Mouse (Mus musculus): Measurements from ENCODE around the gene Trpm1. TPM values are rescaled to one million over a fixed set of nuclear protein-coding genes. Genes with fewer than 3 reads are reported as not detected.
"Not testable (repeated sequence)": the region's sequence is repeated elsewhere in the genome, so short reads cannot be mapped to it uniquely, and the experiment has no call there.

Trpm1 gene
- not detected in 2 replicates for polyA plus RNA-seq (2015; fragmentation: Nextera tagmentation; extraction: Ambion mirVana)

DNA sequence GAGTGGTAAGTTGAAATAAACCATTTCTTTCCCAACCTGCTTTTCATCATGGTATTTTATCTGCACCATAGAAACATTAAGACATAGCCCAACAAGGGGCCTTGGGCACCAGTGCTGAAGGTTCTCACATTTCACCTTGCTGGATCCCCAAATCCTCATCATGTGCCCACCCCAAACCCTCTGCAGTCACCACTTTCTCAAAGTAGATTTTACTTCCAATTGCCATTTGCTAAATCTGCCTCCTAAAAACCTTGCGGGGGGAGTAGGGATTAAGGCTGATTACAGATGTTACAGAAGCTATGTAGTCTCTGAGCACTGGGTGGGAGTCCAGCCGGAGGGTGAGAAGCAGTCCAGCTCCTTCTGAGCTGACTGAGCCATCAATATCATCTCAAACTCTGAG lies at the start of gene Trpm1:
Gene Trpm1, plus strand, starts transcription at position 301 of the 400 bp plus-strand sequence.
- no peak for ATAC-seq
- no peak within 1 kb of the TSS for H3K4me3 ChIP-seq (ENCODE audit: low read depth, low read length)

DNA sequence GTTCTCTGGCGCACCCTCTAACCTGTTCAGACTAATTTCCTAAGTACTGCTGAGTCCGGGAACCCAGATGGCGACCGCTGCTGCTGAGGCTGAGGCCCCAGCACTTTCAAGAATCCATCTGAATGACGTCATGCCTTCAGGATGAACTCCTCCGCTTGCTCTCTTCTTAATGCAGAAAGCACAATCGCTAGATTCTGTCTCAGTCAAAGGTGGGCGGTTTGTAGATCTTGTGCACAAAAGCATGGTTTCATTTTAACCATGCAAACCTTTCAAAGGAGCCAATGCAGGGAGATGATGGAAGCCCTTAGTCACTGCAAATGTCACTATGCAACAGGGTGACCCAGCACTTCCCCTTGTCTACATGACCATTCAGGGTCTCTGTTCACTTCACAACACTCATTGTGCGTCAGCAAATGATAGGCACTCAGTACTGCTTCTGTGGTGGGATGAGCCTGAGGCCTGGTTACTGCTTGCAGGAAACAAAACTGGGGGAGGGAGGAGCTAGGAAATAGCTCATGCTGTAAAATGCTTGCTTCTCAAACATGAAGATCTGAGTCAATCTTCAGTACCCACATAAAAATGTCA lies 31.4 kb upstream of the Trpm1 start:
- Histone ChIP-seq H3K9me3 (ENCODE audit: low read length) (no peaks in the 10 kb centered on the region), H3K4me2 (replicated peaks; ENCODE audit: low read depth, low read length) (no peak overlapping the region), H3K9ac (replicated peaks; ENCODE audit: low read depth) (no peak overlapping the region), H3K36me3 (ENCODE audit: insufficient read depth, low read length) (no peaks in the 10 kb centered on the region), H3K27me3 (replicated peaks; ENCODE audit: insufficient read depth, low read length) (no peaks in the 10 kb centered on the region), H3K4me1 (ENCODE audit: insufficient read depth, low read depth, low read length) (no peaks in the 10 kb centered on the region), H3K27ac (ENCODE audit: low read length) (no peak overlapping the region), H3K4me3 (ENCODE audit: low read depth, low read length) (no peak overlapping the region)
- TF ChIP-seq CTCF (IDR thresholded peaks at IDR 0.05) (no peak), EP300 (IDR thresholded peaks at IDR 0.05) (no peak)
- WGBS: 84% methylated on average over 9 of the region's 9 CpGs
- ATAC-seq (no peak), DNase-seq (ENCODE audit: low spot score) (no peak)

More for the DNA sequence above, at the start of gene Trpm1:
- H3K9ac ChIP-seq (replicated peaks; ENCODE audit: low read depth): no peak within 1 kb of the TSS
- no peaks in the 10 kb centered on the region for H3K36me3 ChIP-seq (ENCODE audit: insufficient read depth, low read length)
- peaks cover 20% of the 10 kb centered on the region for H3K4me1 ChIP-seq (ENCODE audit: insufficient read depth, low read depth, low read length)
- H3K4me2 ChIP-seq (replicated peaks; ENCODE audit: low read depth, low read length): no peak within 1 kb of the TSS
- no peak for DNase-seq (ENCODE audit: low spot score)
- no peaks in the 10 kb centered on the region for H3K27me3 ChIP-seq (replicated peaks; ENCODE audit: insufficient read depth, low read length)
- H3K9me3 ChIP-seq (ENCODE audit: low read length): no peaks in the 10 kb centered on the region
- 89% methylated on average over 2 of the region's 2 CpGs for WGBS
- no peak within 1 kb of the TSS for H3K27ac ChIP-seq (ENCODE audit: low read length)
- TF ChIP-seq CTCF (IDR thresholded peaks at IDR 0.05): no peak
- no peak for TF ChIP-seq EP300 (IDR thresholded peaks at IDR 0.05)

DNA sequence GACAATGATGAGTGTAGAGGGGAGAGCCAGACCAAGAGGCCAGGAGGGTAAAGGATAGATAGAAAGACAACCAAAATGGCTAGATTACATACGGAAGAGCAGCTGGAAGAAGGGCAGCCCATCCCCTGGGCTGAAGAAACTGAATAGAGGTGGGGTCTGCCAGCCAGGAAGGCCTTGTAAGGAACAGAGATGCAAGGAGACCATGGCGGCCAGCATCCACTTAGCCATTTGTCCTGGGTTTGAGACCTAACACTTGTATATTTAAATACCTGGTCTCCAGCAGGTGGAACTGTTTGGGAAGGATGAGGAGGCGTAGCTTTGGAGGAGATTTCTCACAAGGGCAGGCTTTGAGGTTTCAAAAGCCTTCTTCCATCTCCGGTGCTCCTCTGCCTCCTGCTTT lies 29.9 kb upstream of the Trpm1 start:
- Histone ChIP-seq H3K4me3 (ENCODE audit: low read depth, low read length) (no peak overlapping the region), H3K4me1 (ENCODE audit: insufficient read depth, low read depth, low read length) (no peaks in the 10 kb centered on the region), H3K9ac (replicated peaks; ENCODE audit: low read depth) (no peak overlapping the region), H3K27me3 (replicated peaks; ENCODE audit: insufficient read depth, low read length) (no peaks in the 10 kb centered on the region), H3K36me3 (ENCODE audit: insufficient read depth, low read length) (no peaks in the 10 kb centered on the region), H3K4me2 (replicated peaks; ENCODE audit: low read depth, low read length) (no peak overlapping the region), H3K27ac (ENCODE audit: low read length) (no peak overlapping the region), H3K9me3 (ENCODE audit: low read length) (no peaks in the 10 kb centered on the region)
- ATAC-seq (no peak), DNase-seq (ENCODE audit: low spot score) (no peak)
- WGBS: 71% methylated on average over 4 of the region's 4 CpGs
- no peak for TF ChIP-seq CTCF (IDR thresholded peaks at IDR 0.05)
- TF ChIP-seq EP300 (IDR thresholded peaks at IDR 0.05): no peak

DNA sequence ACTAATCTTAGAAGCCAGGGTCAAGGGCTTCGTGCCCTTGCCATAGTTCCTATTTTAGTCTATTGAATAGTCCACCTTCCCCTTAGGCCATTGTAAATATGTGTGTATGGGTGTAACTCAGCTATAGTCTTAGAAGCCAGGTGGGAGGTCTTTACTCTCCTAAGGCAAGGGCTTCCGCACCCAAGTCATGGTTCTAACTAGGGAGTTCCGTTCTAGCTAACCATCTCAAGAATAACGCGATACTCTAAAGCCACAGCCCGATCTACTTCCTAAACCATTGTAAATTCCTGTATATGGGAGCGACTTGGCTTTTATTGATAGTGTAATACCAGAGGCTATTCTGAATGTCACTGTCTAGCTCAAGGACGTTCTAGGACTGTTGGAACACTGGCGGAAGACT lies 27.6 kb upstream of the Trpm1 start:
- DNase-seq (ENCODE audit: low spot score); H3K4me1 ChIP-seq (ENCODE audit: insufficient read depth, low read depth, low read length); ATAC-seq; H3K4me2 ChIP-seq (replicated peaks; ENCODE audit: low read depth, low read length); H3K27ac ChIP-seq (ENCODE audit: low read length); H3K36me3 ChIP-seq (ENCODE audit: insufficient read depth, low read length); H3K27me3 ChIP-seq (replicated peaks; ENCODE audit: insufficient read depth, low read length); H3K9me3 ChIP-seq (ENCODE audit: low read length); H3K4me3 ChIP-seq (ENCODE audit: low read depth, low read length); H3K9ac ChIP-seq (replicated peaks; ENCODE audit: low read depth): not testable (repeated sequence)
- WGBS: 89% methylated on average over 8 of the region's 9 CpGs

DNA sequence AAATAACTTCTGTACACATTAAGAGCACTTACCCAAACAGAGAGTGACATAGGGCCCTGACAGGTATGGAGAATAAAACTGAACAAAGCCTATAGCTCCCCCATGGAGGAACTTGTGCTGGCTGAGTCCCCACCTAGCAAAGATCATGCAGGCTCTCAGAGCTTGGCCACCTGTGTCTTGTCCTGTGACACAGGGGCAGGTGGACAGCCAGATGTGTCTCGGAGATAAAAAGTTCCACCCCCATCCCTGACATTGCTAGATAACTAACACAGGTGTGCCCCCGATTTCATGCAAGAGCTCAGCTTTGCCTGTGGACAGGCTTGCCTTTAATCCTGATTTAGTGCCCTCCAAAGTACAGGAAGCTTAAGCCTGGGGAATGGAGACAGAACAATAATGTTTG lies 13.8 kb upstream of the Trpm1 start:
- TF ChIP-seq EP300 (IDR thresholded peaks at IDR 0.05) (no peak), CTCF (IDR thresholded peaks at IDR 0.05) (no peak)
- Histone ChIP-seq H3K9me3 (ENCODE audit: low read length) (no peaks in the 10 kb centered on the region), H3K4me1 (ENCODE audit: insufficient read depth, low read depth, low read length) (no peaks in the 10 kb centered on the region), H3K27ac (ENCODE audit: low read length) (no peak overlapping the region), H3K4me3 (ENCODE audit: low read depth, low read length) (no peak overlapping the region), H3K36me3 (ENCODE audit: insufficient read depth, low read length) (no peaks in the 10 kb centered on the region), H3K9ac (replicated peaks; ENCODE audit: low read depth) (no peak overlapping the region), H3K4me2 (replicated peaks; ENCODE audit: low read depth, low read length) (no peak overlapping the region), H3K27me3 (replicated peaks; ENCODE audit: insufficient read depth, low read length) (no peaks in the 10 kb centered on the region)
- WGBS: 66% methylated on average over 2 of the region's 2 CpGs
- no peak for DNase-seq (ENCODE audit: low spot score)
- ATAC-seq: no peak

DNA sequence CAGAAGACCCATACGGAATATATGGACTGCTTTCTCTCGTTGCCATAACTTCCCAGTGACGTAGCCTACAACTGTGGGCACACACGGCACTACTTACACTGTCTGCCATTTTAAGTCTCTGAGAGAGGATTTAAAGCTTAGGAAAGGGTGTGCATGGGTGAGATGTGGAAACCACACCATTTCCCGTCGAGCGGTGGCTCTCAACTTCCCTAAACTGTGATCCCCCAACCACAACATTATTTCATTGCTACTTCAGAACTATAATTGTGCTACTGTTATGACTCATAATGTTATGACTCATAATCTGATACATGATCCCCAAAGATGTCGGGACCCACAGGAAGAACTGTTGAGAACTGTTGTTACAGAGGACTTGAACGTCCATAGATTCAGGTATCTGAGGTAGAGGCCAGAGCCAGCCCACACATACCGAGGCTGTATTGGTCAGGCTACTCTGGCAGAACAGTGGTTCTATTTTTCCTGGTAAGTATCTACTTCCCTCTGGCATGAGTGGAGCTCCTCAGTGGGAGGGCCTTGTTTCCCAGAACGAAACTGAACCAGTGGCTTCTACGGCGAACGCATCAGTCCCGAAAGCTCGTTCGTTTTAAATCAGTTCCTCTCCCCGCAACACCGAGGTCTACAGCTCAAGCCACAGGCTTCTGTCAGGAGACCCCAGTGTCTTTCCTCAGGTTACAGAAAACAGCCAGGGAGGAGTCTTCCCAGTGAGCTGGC lies 12.2 kb upstream of the Trpm1 start:
- Histone ChIP-seq H3K9ac (replicated peaks; ENCODE audit: low read depth) (no peak overlapping the region), H3K36me3 (ENCODE audit: insufficient read depth, low read length) (no peaks in the 10 kb centered on the region), H3K4me1 (ENCODE audit: insufficient read depth, low read depth, low read length) (no peaks in the 10 kb centered on the region), H3K9me3 (ENCODE audit: low read length) (no peaks in the 10 kb centered on the region), H3K4me2 (replicated peaks; ENCODE audit: low read depth, low read length) (no peak overlapping the region), H3K27me3 (replicated peaks; ENCODE audit: insufficient read depth, low read length) (no peaks in the 10 kb centered on the region), H3K4me3 (ENCODE audit: low read depth, low read length) (no peak overlapping the region), H3K27ac (ENCODE audit: low read length) (no peak overlapping the region)
- DNase-seq (ENCODE audit: low spot score) (peak; percentile 17), ATAC-seq (peak; percentile 43)
- TF ChIP-seq EP300 (IDR thresholded peaks at IDR 0.05) (no peak), CTCF (IDR thresholded peaks at IDR 0.05) (no peak)
- WGBS: 78% methylated on average over 19 of the region's 19 CpGs

Measured in lung, postnatal 0 days (tissue).